Mouse (Mus musculus) lung, postnatal 25 days (tissue): ENCODE data around the gene Tpk1.
"Not testable (repeated sequence)": the region's sequence is repeated elsewhere in the genome, so short reads cannot be mapped to it uniquely, and the experiment has no call there.

Experiments
- DNase-seq: peaks from one replicate; pipeline ENCODE4 v3.0.0; 2022; ENCODE audit warnings: low spot score

Gene Tpk1

GRCm38 (mm10) chr6:43522046-43522445 lies 144.0 kb downstream of the Tpk1 start:
- DNase-seq: no peak

GRCm38 (mm10) chr6:43520218-43520617 lies 145.9 kb downstream of the Tpk1 start:
- DNase-seq: no peak

- DNase-seq: no peak
These were observed 147.7 kb downstream of the Tpk1 start for GRCm38 (mm10) chr6:43518378-43518777.

GRCm38 (mm10) chr6:43517316-43517655 lies 148.8 kb downstream of the Tpk1 start:
- DNase-seq: no peak

- DNase-seq: no peak
These were observed 149.3 kb downstream of the Tpk1 start for GRCm38 (mm10) chr6:43516593-43517315.

- not testable (repeated sequence) for DNase-seq
These were observed 159.2 kb downstream of the Tpk1 start for GRCm38 (mm10) chr6:43506686-43507385.

- DNase-seq: no peak
These were observed 161.4 kb downstream of the Tpk1 start for GRCm38 (mm10) chr6:43504609-43505230.

DNA sequence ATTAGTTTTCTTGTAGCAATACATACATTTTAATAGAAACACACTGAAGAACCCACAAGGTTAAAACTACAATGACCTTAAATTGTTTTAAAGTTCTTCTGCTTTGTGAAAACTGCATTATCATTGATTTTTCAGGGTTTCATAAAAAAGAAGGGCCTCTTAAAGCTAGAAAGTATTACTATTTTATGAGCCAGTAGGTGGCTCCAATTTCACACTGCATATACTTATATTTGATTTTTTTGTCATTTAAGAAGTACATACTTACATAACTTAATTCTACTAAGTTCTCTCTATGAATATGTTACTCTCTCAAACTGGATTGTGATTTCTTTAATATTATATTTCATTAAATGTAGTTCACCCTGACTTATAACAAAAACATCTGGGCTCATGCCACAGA lies 173.7 kb downstream of the Tpk1 start:
- no peak for DNase-seq

DNA sequence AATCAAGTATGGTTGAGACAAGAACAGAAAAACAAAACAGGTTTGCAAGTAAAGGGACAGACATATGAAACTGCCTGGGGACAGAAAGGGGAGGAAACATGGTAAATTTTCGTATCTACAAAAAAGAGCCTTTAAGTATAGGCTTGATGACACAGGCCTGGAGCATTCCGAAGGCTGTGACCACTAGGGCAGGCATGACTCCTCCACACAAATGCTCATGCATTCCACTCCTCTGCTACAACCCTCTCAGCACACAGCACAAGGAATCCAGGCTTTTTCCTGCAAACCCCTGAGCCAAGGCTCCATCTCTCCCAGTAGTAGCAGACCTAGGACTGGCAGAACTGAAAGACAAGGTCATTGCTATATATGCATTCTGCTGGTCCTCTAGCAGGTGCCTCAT lies 179.4 kb downstream of the Tpk1 start:
- DNase-seq: no peak

DNA sequence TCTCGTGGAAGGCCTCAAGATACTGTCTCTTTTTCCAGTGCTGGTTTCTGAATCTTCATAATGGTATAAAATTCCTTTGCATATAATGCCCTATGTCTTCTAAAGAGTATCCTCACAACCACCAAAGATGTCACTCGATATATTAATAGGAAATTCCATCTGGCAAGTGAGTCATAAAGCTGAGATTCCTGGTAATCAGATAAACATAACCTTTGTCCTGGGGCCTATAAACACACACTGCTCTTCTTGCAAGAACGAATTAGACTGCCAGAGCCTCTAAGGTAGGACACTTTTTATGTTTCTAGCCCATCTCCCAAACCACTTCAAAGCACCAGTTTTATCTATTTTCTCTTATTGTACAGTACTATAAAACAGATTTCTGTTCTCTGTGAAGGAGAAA lies 185.4 kb downstream of the Tpk1 start:
- DNase-seq: no peak

DNA sequence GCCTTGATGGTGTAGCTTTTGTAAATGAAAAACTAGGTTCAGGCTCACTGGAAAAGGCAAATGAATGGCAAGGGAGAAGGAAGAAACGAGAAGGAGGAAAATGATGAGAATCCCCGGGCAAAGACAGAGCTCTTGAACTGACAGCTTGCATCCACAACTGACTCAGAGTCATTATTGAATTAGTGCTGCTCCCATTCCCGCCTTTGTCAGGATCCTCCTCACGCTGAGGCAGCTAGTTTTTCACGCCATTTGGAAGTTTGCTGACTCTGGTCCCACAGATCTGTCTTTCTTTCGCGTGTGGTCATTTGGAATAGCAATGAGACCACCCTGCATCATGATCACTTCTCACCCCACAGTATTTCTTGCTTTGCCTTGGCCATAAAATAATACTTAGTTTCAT lies 187.3 kb downstream of the Tpk1 start:
- DNase-seq: no peak

DNA sequence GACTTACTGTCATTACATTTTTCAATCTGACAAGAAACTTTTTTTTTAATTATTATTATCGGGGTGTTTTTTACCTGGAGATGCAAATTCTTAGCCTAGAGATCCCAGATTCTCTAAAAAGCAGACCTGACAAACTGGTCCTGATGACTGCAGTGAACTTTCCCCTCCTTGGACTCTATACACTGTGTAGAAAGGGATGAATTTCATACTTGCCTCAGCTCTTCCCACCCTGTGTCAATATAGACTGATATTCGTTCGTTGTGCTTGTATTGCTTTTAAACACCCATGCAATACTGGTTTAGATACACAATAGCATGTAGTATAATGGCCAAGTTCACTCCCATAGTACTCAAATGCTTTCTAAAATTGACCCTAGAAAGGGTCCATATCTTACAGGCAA lies 189.7 kb downstream of the Tpk1 start:
- DNase-seq: no peak

DNA sequence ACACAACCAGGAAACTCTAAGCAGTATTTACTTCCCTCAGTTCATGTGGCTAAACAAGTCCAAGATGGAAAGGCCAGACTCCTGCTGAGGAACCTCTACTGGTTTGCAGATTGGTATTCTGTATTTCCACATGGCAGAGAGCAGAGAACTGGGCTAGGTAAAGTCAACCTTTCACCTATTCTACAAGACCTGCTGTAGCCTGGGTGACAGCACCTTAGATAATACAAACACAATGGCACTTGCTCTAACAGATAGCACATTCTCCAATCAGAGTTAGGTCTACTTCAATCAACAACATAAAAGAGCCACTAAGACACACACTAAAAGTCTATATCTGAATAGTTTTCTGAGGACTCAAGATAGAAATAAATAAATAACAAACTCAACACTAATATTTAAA lies 190.2 kb downstream of the Tpk1 start:
- DNase-seq: no peak

DNA sequence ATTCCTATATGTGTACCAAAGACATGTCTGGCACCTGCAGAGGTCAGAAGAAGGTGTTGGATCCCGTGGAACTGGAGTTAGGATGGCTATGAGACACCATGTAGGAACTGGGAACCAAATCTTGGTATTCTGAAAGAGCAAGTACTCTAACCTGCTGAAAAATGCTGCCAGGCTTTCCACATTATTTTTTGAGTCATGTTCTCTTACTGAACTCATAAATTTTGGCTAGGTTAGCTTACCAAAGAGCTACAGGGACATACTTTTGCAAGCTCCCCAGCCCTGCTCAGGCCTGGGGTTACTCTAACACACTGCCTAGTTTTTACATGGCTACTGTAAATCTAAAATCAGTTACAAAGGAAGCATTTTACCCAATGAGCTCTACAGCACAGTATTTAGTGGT lies 194.5 kb downstream of the Tpk1 start:
- DNase-seq: no peak

DNA sequence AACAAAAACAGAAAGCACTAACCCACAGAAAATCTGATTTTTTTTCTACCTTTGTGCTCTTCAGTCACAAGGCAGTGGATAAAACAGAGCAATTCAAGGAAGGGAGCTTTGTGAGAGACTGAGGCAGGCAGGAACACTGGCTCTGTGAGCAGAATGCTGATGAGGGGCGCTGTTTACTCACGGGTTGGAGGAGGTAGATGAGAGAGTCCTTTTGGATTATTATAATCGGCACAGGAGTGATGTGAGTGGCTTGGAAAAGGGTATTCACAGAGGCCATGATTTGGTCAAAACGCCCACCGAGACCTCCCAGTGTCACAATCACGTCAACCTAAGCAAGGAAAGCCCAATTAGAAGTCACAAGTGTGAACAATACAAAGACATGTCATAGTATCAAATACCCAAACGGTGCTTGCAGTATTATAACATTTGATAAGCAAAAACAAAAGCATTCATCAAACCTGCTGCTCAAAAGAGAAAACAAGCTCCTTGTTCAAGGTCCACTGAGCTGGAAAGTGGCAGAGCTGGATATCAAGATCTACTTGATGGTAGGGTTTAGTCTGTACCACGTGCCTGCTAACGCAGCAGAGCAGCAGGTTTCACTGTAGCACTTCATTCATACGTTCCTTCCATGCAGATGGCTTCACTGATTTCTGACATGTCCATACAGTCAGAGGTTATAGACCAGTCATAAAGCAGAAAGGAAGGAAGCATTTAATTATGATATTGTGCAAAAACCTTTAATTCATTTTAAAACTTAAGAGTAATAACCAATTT lies 197.1 kb downstream of the Tpk1 start:
- no peak for DNase-seq

DNA sequence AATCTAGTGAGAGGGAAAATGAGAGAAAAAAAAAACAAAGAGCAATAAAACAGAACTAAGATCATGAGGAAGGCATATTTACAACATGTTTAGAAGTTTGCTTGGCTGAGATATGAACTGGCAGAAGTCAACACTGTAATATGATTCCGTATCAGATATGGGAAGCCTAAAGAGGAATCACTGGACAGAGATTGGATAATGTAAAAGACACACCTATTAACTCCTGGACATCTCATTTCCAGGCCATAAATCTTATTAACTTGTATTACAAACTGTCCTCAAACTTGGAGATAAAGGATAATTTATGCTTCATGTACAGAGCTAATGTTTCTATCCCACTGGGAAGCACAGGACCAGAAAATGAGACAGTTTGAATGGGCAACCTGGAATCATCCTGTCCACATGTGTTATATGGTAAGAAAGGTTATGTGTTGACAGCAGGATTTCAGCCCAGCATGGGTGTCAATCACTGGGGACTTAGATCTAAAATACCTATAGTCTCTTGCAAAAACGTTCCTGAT lies 203.2 kb downstream of the Tpk1 start:
- DNase-seq: no peak

DNA sequence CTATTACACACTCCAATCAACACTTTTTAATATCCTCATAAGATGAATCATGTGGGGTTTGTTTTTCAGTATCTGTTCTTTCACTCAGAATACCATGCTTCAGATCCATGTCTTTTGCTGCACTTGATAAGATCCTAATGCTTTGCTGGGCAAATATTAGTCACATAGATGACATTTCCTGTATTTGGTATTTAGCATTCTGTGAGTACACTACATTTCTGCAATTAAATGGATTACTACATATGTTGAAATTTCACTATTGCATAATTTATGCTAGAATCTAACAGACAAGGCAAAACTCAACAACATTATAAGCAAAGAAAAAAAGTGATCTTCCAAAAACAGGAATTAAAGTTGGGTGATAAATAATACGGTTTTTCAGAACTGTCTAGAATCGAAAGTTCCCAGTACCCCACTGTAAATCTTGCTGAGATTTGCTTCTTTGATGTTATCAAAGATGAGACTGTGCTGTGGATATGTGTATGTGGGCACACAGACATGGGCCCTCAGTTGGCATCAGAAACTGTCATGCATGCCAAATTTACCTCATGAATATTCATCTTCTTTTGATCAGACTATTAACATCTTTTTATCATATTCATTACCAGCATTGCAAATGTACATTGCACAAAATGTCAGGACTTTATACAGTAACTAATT lies 203.8 kb downstream of the Tpk1 start:
- no peak for DNase-seq

DNA sequence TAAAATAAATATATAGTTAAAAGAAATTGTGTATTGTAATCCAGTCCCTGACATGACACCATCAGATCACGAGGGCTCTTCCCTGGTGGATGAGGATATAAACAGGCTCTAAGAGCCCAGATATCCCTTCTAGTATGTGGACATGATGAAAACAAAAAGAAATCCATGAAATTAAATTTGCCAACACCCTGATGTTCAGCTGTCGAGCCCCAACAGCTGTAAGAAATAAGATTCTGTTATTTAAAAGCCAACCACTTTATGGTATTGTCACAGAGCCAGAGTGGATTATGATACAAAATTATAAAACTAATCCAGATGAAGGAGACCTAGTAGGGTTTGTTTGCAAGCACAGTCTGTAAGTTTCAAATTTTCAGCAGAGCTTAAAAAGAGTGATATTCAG lies 207.0 kb downstream of the Tpk1 start:
- DNase-seq: no peak

DNA sequence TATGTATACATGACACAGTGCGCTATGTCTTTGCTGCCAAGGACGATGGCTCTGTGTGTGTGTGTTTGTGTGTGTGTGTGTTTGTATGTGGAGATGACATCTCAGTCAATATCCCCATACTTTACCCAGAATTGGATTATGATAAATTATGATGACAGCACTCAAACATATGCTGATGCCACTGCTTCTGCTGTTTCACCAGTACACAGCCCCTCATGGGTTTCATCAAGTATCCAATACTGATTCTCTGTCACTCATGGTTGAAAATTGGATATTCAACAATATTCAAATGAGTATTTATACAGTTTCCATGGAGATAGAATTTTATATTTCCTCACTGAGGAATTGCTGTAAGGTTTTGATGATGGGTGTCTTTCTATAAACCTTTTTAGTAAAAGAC lies 208.1 kb downstream of the Tpk1 start:
- DNase-seq: no peak

- no peak for DNase-seq
These were observed 216.6 kb downstream of the Tpk1 start for GRCm38 (mm10) chr6:43449498-43449897.

DNA sequence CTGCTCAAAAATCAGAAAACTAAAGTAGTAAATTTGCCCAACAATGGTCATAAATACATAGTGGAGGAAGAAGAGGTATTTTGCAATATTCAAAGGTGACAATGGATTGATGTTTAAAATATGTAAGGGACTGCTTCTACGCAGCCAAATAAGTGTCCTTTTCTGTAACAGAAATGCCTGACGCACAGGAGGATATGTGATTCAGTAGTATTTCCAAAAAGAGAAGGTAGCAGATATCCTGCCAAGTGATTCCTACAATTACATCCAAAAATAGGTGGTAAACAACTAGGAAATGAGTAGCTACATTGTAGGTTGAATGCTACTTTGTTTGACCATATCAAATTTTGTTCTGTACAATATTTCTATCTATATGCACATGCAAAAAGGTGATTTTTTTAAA lies 220.2 kb downstream of the Tpk1 start:
- DNase-seq: no peak

GRCm38 (mm10) chr6:43442191-43442590 lies 223.9 kb downstream of the Tpk1 start:
- no peak for DNase-seq
